Mouse (Mus musculus) regulatory T cell (primary cell): ENCODE measurements around the gene Nusap1.
"Not testable (repeated sequence)": the region's sequence is repeated elsewhere in the genome, so short reads cannot be mapped to it uniquely, and the experiment has no call there.

Experiments used
- in situ Hi-C: fragments of 300-600 bp; cut with MboI, MseI; formaldehyde crosslinking; loops from one replicate; pipeline ENCODE4 v1.15.1; 2025; ENCODE audit warnings: high pct_unique_total_duplicates

Nusap1 gene

DNA sequence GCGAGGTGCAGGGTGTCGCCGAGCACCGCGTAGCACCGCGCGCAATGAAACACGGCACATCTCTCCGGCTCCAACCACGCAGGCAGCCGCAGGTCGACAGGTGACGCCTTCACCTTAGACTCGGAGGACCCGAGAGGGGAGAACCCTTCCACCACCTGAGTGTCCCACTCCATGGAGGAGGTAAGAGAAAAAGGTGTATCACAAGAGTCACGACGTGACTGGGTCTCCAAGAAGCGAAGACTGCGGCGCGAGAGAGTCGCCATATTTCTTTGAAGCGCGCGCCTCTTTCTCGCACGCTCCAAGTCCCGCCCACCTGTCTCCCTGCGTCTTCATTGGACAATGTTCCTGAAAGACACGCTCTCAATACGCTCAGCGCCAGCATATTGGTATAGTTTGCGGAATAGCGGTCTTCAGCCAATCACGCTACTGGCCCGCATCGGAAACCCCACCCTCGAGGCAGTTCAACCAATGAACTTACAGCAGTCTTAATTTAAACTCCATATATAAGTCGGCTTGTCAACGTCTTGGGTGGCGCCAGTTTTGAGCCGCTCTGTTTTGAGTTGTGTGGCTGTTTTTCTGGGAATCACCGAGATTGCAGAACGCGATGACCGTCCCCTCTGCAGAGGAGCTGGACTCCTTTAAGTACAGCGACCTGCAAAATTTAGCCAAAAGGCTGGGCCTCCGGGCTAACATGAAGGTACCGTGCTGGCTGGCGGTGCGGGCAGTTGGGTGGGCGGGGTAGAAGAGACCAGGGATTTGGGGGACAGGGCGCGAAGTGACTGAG is at the start of gene Nusap1, which contains the start of gene Oip5:
Gene Nusap1 (plus strand): TSS at position 100 of the 784 bp plus-strand sequence.
Gene Oip5 (minus strand): TSS at position 271 of the 784 bp plus-strand sequence.
- in situ Hi-C loops: no loop called here

DNA sequence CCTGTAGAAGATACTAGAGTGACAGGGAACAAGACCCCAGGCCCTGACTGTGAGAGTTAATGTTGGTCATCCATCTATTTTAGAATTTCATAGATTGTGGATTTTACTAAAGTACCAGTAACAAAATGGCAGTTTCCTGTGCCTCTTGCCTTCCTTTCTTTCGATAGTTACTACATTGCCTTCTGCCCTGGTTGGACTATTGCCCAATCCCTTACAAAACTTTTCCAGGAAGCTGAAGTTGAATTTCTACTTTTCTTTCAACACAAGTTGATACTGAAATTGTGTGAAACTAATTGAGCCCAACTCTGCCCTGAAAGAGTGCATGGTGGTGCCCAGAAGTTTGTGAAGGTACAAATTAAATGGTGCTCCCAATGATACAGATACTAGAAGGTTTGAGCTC is 45.6 kb upstream of the Nusap1 start:
- in situ Hi-C loops: no loop called here

DNA sequence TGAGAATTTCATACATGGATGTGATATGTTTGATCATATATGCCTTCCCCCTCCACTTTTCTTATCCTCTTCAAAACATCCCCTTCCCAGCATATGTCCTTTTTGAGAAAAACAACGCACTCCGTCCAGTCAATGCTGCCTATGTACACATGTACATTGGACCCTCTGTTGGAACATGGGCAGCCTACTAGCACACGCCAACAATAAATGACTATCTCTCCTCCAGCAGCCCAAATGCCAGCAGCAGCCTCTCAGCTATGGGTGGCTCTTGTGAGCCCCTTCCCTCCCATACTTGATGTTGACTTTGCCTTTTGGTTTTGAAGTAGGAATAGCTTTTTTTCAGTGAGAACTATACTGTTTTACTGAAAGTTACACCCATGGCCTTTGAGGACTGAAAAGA is 36.5 kb upstream of the Nusap1 start:
- in situ Hi-C loops: loop anchor here (5.0 kb wide), 1 partner anchor 34 kb away; the partner anchor contains the start of genes Chp1 and Exd1

DNA sequence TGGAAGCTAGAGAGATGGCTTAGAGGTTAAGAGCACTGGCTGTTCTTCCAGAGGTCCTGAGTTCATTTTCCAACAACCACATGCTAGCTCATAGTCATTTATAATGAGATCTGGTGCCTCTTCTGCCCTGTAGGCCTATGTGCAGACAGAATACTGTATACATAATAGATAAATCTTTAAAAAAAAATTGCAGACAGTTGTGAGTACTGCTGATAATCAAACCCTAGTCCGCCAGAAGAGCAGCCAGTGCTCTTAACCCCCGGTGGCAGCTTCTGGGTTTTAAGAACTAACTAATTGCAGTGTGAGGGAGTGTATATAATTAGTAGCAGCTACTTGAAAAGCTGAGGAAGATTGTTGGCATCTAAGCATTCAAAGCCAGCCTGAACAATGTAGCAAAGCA is 34.7 kb upstream of the Nusap1 start:
- in situ Hi-C loops: loop anchor here (5.0 kb wide), 1 partner anchor 36 kb away; the partner anchor contains the start of genes Chp1 and Exd1

DNA sequence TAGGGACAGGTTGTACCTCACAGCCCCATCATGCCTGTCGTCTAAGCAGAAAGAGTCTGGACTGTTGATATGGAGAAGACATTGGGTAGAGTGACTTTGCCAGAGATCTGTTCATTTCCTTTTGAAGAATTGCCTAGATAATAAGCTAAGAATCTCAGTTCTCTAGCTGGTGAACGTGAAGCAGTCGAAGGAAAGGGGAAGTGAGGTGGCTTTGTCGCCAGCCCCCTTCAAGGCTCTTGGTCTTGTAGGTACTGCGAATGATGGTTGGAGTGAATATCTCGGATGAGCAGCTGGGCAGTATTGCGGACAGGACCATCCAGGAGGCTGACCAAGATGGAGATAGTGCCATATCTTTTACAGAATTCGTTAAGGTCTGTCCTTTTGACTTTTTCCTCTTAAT is 33.8 kb upstream of the Nusap1 start:
- in situ Hi-C loops: loop anchor here (5.0 kb wide), 1 partner anchor 37 kb away; the partner anchor contains the start of genes Chp1 and Exd1

DNA sequence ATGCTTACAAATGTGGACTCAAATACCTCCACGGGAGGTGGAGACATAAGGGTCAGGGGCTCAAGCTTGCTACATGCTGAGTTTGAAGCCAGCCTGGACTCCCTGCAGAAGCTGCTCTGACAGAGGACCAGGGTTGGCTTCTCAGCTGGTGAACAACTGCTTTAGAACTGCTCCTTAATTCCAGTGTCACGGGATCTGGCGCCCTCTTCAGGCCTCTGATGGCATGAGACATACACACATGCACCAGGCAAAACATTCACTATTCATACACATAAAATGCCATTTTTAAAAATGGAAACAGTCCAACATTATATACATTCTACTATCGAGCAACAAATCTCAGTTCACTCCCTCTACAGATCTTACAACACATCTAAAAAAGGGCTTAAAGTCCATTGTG is 30.7 kb upstream of the Nusap1 start:
- in situ Hi-C loops: no loop called here

DNA sequence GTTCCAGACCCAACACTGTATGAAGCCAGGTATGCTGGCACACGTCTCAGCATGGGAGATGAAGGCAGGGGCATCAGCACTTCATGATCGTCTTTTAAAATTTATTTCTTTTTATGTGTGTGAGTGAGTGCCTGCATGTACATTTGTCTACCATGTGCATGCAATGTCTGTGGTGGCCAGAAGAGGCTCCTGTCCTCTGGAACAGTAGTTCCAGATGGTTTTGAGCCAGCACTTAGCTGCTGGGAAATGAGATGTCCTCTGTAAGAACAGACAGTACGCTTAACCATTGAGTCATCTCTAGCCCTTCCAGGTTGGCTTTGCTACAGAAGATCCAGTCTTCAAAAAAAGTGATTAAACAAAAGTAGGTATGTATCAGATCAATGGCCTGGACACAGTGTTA is 26.9 kb upstream of the Nusap1 start:
- in situ Hi-C loops: no loop called here

DNA sequence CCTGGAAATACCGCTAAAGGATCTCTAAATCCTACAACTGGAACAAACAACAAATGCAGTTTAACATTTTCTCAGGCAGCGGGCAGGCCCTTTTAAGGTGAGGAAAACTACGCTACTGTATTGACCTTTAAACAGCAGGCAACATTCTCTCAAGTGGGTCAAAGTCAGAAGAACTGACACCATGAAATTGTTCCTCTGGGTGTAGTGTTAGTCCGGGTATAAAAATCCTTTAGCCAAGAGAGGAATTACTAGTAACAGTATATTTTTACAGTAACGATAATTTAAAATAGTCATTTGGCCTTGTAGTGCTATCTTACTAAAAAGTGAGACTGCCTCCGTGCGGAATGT is 24.4 kb upstream of the Nusap1 start:
- in situ Hi-C loops: no loop called here

DNA sequence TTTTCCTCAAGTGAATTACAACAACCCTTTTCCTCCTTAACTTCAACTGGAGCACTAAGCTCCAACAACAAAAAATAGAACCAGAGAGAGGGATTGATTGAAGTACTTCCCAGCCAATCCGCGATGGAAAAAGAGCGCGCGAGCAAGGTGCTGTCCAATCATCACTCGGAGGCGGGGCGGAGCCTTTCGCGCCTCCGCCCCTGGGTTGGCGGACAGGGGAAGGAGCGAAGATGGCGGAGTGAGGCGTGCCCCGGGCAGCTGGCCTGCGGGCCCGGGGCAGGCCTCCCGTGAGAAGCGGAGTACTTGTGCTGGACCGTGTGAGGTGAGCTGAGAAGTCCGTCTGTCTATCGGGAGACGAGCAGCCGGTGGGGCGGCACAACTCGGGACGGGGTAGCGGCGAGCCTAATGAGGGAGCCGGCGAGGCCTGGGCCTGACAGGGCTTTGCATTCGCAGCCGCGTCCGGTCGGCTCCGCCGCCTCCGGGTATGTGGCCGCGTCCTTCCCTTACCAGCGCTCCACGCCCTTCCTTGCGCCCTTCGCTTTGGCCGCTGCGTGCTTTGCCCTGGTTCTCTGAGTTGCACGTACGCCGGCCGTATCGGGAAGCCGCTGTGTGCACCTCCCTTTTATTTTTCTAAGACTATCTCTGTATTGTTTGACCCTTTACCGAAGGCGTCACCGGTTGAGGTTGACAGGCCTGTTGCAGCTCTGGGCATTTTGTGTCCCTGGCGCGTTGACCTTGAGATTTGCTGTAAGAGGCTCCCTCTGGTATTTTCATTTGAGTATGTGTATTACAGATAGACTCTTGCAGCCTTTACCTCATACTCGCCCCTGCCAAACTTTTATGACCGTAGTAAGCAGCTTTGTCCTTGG is 23.8 kb upstream of the Nusap1 start:
- in situ Hi-C loops: no loop called here

DNA sequence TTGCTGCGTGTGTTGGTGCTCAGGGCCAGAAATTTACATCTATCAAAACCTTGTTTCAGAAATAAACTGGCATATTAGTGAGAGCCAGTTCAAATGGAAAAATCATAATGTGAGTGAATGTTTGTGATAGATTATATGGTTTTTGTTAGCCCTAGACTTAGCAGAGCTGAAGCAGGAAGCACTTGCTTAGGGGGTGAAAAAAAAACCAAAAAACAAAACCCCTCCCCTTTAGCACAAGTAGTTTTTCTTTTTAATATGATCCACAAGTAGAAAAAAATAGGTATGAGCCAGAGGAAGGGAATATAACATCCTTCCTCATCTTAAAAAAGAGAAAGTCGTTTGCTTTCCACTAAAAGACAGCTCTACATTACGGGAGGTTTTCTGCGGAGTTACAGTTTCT is 22.8 kb upstream of the Nusap1 start:
- in situ Hi-C loops: no loop called here

DNA sequence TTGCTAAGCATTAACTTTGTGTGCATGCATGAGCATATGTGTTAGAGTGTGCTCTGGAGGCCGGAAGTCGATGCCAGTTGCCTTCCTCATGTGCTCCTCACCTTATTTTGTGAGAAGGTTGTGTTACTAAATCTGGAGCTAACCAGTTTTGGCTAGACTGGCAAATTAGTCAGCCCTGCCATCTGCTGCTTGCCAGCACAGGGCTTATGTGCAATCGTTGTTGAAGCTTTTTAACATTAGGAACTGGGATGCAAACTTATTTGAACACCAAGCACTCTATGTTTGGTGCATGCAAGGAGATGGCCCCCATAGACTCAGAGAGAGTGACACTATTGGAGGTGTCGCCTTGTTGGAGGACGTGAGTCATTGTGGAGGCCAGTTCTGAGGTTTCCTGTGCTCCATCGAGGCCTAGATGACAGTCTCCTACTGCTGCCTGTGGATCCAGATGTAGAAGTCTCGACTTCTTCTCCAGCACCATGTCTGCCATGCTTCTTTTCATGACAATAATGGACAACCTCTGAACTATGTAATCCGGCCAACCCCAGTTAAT is 21.2 kb upstream of the Nusap1 start:
- in situ Hi-C loops: no loop called here

DNA sequence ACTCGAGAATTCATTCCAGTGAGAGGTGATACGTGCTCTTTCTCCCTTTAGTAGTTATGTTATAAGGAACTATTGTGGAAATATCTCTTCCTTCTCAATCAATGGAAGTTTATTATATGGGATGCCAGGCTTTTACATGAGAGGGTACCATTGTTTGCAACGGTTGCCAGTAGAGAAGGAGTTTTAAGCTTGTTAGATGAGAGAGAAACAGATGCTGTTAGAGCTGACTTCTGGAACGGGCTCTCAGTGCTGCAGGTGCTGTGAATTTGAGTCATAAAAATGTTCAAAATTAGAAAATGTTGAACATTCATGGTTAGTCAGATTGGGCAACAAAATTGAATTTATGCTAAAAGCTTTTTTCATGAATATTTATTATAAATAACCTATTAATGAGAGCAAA is 17.1 kb upstream of the Nusap1 start:
- in situ Hi-C loops: no loop called here

DNA sequence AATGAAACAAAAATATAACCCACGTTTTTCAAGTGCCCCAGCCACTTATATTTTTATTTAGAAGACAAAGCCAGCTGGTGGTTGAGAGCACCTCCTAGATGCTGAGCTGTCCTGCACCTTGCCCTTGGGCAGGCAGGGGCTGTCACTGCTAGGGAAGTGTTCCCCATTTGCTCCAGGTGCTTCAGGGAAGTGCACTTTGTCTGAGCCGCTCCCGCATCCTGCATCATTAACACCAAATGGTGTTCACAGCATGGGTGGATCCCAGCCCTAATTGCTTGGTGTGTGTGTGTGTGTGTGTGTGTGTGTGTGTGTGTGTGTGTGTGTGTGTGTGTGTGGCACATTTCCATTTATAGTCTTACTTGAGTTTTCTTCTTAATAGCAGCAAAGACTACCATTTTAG is 16.5 kb upstream of the Nusap1 start:
- in situ Hi-C loops: not testable (repeated sequence)

DNA sequence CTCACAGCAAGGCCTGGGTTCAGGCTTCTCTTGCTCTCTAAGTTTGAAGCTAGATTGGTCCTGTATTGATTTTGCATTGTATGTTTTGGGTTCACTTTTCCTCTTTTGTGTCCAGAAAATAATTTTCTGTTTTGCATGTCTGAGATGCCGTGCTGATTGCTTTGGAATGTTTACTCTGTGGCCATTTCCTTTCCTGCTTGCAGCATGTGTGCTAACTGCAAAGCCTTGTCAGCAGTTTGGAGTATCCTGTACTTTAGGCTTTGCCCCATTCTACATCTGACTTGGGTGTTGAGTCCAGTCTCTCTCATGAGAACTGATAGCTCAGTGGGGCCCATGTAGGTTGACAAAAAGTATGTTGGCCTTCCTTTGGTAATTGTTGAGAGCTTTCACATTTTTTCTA is 15.6 kb upstream of the Nusap1 start:
- in situ Hi-C loops: no loop called here

DNA sequence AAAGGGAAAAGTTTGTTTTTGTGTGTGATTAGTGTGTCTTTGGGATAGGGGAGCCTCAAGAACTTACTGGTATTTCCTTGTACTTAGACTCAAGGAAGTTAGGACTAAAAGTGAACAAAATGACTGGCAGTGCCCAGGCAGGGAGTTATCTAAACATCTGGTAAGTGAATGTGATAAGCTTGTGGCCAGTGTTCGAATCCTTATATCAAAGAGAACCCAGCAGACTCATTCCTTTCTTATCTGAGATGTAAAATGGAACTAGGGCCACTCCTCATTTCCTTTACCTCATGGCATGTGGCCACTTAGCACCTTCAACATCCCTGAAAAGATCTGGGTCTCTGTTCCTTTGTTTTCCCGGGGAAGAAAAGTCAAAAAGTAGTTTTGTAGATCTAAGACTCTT is 14.2 kb upstream of the Nusap1 start:
- in situ Hi-C loops: no loop called here

DNA sequence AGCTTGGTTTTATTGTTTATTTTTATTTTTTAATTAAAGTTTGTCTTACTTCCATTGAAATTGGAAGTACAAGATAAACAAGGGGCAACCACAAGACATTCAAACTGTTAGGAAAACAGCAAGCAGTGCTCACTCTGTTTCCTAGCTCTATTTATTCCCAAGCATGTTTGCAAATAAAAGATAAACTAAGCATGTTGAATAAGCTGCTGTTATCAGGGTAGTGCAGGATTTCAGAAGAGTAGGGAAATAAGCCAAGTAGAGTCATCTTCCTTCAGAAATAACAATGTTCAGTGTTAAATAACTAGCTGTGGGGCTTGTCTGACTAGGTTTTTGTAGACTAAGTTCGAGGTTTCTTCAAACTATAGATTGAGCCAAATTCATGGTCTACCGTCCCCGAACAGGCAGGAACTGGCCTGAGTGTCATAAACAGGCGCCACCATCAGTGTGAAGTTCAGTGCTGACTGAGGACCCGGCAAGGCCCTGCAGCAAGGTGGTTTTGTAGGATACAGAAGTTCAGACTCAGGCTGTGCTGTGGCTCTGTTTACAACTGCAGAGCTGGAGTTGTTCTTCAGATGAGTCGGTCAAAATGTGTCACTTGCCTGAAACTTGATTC is 12.6 kb upstream of the Nusap1 start:
- in situ Hi-C loops: no loop called here

DNA sequence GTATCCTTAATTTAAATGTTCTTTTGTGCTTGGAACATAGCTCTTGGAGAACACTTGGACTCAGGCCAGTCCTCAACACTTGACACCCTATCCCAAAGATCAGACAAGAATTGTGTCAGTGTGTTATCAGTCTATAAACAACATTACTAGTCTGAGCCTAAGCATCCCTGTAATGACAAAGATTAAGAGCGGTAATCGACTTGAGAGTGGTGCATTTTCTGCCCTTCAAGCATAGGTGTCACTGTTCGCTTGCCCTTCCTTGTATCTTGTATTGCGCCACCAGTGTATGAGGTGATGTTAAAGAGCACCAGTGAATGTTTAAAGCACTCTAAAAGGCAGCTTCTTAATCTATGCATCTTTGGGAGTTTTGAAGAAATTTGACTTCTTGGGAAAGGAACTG is 11.1 kb upstream of the Nusap1 start:
- in situ Hi-C loops: no loop called here

DNA sequence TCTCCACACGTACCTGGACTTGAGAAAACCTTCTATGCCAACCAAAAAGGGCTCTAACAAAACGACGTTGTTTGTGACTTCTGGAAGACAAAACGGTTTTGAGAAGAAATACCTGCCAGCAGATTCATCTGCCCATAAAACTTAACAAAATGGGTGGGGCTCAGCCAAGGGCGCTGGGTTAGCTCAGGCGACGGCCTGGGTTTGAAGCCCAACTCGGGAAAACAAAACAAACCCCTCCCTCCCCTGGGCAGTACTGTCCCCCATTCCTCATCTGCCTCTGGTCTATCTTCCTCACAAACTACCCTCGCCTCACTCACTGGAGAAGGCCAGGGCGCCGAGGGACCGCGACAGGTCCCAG is 278 bp upstream of the Nusap1 start:
- in situ Hi-C loops: no loop called here

DNA sequence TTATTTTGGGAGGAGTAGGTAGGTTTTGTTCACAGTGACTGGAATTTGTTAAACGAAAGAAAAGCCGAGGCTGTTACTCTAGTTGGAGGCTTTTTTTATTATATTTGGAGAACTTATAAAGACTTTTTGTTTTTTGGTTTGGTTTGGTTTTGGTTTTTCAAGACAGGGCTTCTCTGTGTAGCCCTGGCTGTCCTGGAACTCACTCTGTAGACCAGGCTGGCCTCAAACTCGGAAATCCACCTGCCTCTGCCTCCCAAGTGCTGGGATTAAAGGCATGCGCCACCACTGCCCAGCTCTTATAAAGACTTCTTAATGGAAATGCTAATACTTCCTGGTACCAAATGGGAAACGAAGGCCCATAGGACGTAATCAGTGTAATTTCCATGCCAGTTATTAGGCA is 904 bp downstream of the Nusap1 start:
- in situ Hi-C loops: not testable (repeated sequence)

DNA sequence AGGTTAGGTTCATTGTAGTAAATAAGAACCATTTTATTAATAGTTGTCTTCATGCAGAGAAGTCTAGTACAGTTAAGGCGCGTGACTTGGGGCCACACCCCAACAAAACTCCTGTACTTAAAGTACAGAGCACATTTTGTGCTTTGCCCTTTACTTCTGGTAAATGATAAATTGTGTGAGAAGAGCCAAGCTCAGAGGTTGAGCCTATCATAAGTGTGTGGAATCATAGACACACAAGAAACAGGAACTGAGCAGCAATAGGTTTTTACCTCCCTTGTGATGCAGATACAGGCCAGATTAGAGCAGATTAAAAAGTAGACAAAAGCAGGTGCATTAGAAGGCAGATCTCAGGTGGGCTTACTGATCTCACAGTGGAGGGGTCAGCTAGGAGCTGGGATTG is 3.2 kb downstream of the Nusap1 start:
- in situ Hi-C loops: no loop called here

DNA sequence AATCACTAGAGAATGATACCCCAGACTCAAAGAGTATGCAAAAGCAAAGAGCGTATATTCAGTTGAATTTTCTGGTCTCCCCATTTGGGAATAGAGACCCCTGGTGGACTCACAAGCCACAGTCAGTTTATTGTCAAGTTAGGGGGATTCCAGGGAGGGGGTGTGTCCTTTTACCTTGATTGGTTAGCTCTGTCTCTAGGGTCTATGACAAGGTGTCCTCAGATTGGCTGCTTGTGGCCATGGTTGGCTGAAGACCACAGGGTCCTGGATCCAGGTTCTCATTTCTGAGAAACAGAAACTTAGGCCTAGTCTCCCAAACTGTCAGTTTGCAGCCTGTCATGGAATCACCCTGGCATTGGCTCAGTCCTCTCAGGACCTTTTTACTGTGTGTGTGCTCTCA is 18.7 kb downstream of the Nusap1 start:
- in situ Hi-C loops: no loop called here
